8 mouse cellular contexts compared by ENCODE assay signal in the genomic region with DNA sequence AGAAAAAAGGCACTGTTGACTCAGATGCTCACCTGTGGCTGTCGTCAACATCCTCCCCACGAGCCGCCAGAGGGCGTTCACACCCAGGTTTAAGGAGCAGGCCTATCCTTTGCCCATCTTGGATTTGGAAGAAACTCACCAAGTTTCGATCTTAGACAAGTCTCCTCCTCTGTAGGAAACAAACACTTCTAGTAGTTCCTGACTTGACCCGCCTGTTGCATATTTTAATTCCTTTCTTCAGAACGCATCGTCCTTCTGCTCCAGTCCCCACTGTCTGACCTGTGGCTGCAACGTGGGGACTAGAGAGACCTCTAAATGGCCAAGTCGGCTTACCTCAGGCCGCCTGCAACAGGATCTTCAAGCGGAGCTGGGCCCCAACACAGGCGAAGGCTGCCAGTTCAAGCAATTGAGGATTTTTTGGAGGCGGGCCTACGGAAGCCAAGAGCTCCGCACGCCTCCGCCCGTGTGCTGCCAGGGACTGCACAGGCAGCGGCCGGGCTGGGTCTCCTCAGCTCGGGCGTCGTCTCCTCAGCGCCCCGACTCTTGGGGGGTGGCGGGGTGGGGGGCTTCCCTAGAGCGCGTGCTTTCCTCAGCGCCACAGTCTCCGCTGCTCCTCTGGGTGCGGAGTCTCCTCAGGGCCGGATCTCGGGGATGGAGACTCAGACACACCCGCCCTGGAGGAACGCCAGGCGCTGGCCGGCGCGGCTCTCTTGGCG. TPM values are rescaled to one million over a fixed set of nuclear protein-coding genes. Genes with fewer than 3 reads are reported as not detected.
DNase-seq lines count a peak whose midpoint lies in the region; ATAC-seq and TF ChIP-seq lines count a peak whose summit lies in the region.

No protein-coding gene starts in this region.

- no peak overlapping the region for H3K27ac ChIP-seq in ES-E14 (ENCODE audit: insufficient read depth, low read depth, low read length, poor library complexity, severe bottlenecking)
- H3K27ac ChIP-seq in forebrain, embryonic 14.5 days (ENCODE audit: low read depth, low read length), result peak overlapping the region; percentile 90
- peak overlapping the region; percentile 24; the same call in 1 of the 2 replicates for H3K27ac ChIP-seq in liver, embryonic 15.5 days (replicated peaks)
- peak overlapping the region; percentile 50 for H3K27ac ChIP-seq in neural tube, embryonic 12.5 days

- under 1% methylated on average over 41 of the region's 41 CpGs for WGBS in forebrain, embryonic 14.5 days
- WGBS in liver, embryonic 15.5 days (ENCODE audit: insufficient replicate concordance), result under 1% methylated on average over 41 of the region's 41 CpGs
- WGBS in neural tube, embryonic 12.5 days, result under 1% methylated on average over 41 of the region's 41 CpGs

- H3K36me3 ChIP-seq in ES-E14 (ENCODE audit: control insufficient read depth, insufficient read depth, low read length, poor library complexity, severe bottlenecking), result no peaks in the 10 kb centered on the region
- no peaks in the 10 kb centered on the region for H3K36me3 ChIP-seq in forebrain, embryonic 14.5 days (ENCODE audit: control insufficient read depth, insufficient read depth, low read length)
- no peaks in the 10 kb centered on the region for H3K36me3 ChIP-seq in liver, embryonic 15.5 days (replicated peaks)
- no peaks in the 10 kb centered on the region for H3K36me3 ChIP-seq in neural tube, embryonic 12.5 days

- H3K27me3 ChIP-seq in forebrain, embryonic 14.5 days (replicated peaks; ENCODE audit: control insufficient read depth, insufficient read depth, low read length), result no peaks in the 10 kb centered on the region
- H3K27me3 ChIP-seq in liver, embryonic 15.5 days, result no peaks in the 10 kb centered on the region
- no peaks in the 10 kb centered on the region for H3K27me3 ChIP-seq in neural tube, embryonic 12.5 days (replicated peaks)

- intact Hi-C loops in heart, postnatal 10 days (cut with DNase I), result loop anchor here (1.0 kb wide), 1 partner anchor 514 kb away; no protein-coding TSS in a partner anchor

- peak overlapping the region; percentile 82 for H3K9ac ChIP-seq in ES-E14 (ENCODE audit: insufficient read depth, low read depth, low read length, poor library complexity, severe bottlenecking)
- H3K9ac ChIP-seq in forebrain, embryonic 14.5 days (ENCODE audit: low read length), result peak overlapping the region; percentile 89
- peak overlapping the region; percentile 56; the same call in 1 of the 2 replicates for H3K9ac ChIP-seq in liver, embryonic 15.5 days
- peak overlapping the region; percentile 81 for H3K9ac ChIP-seq in neural tube, embryonic 12.5 days

- DNase-seq in ES-E14 (ENCODE audit: low read depth, low spot score), result peak; percentile 78
- peak; percentile 90 for DNase-seq in forebrain, embryonic 14.5 days (ENCODE audit: low spot score)
- DNase-seq in heart, postnatal 10 days, result peak; percentile 76
- peak; percentile 81 to 86 for DNase-seq in kidney, postnatal 4 days
- peak; percentile 74 for DNase-seq in telencephalon, adult 2 months (ENCODE audit: low read depth, low spot score)

- H3K9me3 ChIP-seq in ES-E14 (ENCODE audit: control insufficient read depth, insufficient read depth, low read depth, low read length), result no peaks in the 10 kb centered on the region
- no peaks in the 10 kb centered on the region for H3K9me3 ChIP-seq in forebrain, embryonic 14.5 days (replicated peaks; ENCODE audit: control insufficient read depth, low read length)
- no peaks in the 10 kb centered on the region for H3K9me3 ChIP-seq in liver, embryonic 15.5 days (replicated peaks)
- no peaks in the 10 kb centered on the region for H3K9me3 ChIP-seq in neural tube, embryonic 12.5 days

- peak overlapping the region; percentile 88 to 94 for H3K4me3 ChIP-seq in ES-E14 (ENCODE audit: insufficient read depth in 1 of 2, low read depth in 1 of 2, low read length in 2 of 2, poor library complexity in 1 of 2, severe bottlenecking in 1 of 2)
- H3K4me3 ChIP-seq in forebrain, embryonic 14.5 days (ENCODE audit: low read depth, low read length), result peak overlapping the region; percentile 72
- peak overlapping the region; percentile 63 for H3K4me3 ChIP-seq in liver, embryonic 15.5 days (replicated peaks)
- peak overlapping the region; percentile 76 for H3K4me3 ChIP-seq in neural tube, embryonic 12.5 days

- H3K4me2 ChIP-seq in forebrain, embryonic 14.5 days (ENCODE audit: low read length), result peak overlapping the region; percentile 59
- H3K4me2 ChIP-seq in liver, embryonic 15.5 days, result peak overlapping the region; percentile 90
- peak overlapping the region; percentile 91 for H3K4me2 ChIP-seq in neural tube, embryonic 12.5 days (replicated peaks)

- in situ Hi-C loops in ES-E14 (cut with MboI; ENCODE audit: low sequenced_read_pairs in 2 of 2, unreplicated experiment in 2 of 2), result no loop called here

- ATAC-seq in cerebellum, adult (ENCODE audit: insufficient number of reproducible peaks, low FRiP score, low TSS enrichment), result peak; percentile 81
- peak; percentile 88 for ATAC-seq in forebrain, embryonic 14.5 days
- peak; percentile 67 for ATAC-seq in liver, embryonic 15.5 days (ENCODE audit: insufficient read depth)
- ATAC-seq in neural tube, embryonic 12.5 days (ENCODE audit: low FRiP score, low read depth), result peak; percentile 91

- H3K4me1 ChIP-seq in ES-E14 (ENCODE audit: control insufficient read depth in 2 of 2, insufficient read depth in 2 of 2, low read length in 2 of 2, poor library complexity in 1 of 2), result no peaks in the 10 kb centered on the region
- peaks cover 4% of the 10 kb centered on the region; the same call in 1 of the 2 replicates for H3K4me1 ChIP-seq in forebrain, embryonic 14.5 days (ENCODE audit: control insufficient read depth, insufficient read depth, low read length)
- peaks cover 14% of the 10 kb centered on the region; the same call in 1 of the 2 replicates for H3K4me1 ChIP-seq in liver, embryonic 15.5 days (replicated peaks)
- no peaks in the 10 kb centered on the region for H3K4me1 ChIP-seq in neural tube, embryonic 12.5 days

TF ChIP-seq in ES-E14, 5 proteins besides CTCF, POLR2A, EP300 and RAD21:
- TF ChIP-seq CHD2 (IDR thresholded peaks at IDR 0.05; ENCODE audit: low read depth, low read length) (no peak), ZC3H11A (IDR thresholded peaks at IDR 0.05; ENCODE audit: borderline replicate concordance, low read depth, low read length) (peak; percentile 70; the same call in 1 of the 2 replicates), HCFC1 (IDR thresholded peaks at IDR 0.05; ENCODE audit: borderline replicate concordance, insufficient read depth, low read length) (no peak)

RNA-seq across cellular contexts. Expression of a gene that starts 0.5 kb away (rescaled TPM):
- 5.4 TPM in 2 replicates for total RNA-seq in ES-E14 (2012; rRNA removed)
- polyA plus RNA-seq in forebrain, embryonic 14.5 days (2014; fragmentation: Nextera tagmentation; extraction: Ambion mirVana), result 9.0 and 9.4 TPM in 2 replicates
- 10 to 100 TPM; 10.5 to 12.6 TPM for total RNA-seq in heart, postnatal 10 days (2021)
- 0.75 and 0.83 TPM in 2 replicates for polyA plus RNA-seq in liver, embryonic 15.5 days (2015; fragmentation: Nextera tagmentation; extraction: Ambion mirVana)
- 9.7 and 9.9 TPM in 2 replicates for polyA plus RNA-seq in neural tube, embryonic 12.5 days (2016; fragmentation: Nextera tagmentation; extraction: Ambion mirVana)
